Mouse (Mus musculus) ES-E14 (cell line): ENCODE data around the gene Actb. TPM values are rescaled to one million over a fixed set of nuclear protein-coding genes. Genes with fewer than 3 reads are reported as not detected.

Experiments
- DNase-seq: peaks from one replicate; pipeline ENCODE4 v3.0.0-alpha.2; 2013; ENCODE audit warnings: low read depth, low spot score
- H3K27ac ChIP-seq: 2 replicates; pipeline ENCODE4 v1.5.1; 2012; ENCODE audit warnings: low read depth, mild to moderate bottlenecking, low read length, moderate library complexity, mixed read lengths; ENCODE audit not compliant: poor library complexity, insufficient read depth, severe bottlenecking
- H3K36me3 ChIP-seq: 2 replicates; pipeline ENCODE4 v1.6.1; 2012; ENCODE audit warnings: mild to moderate bottlenecking, low read length, moderate library complexity, mixed read lengths; ENCODE audit not compliant: control insufficient read depth, poor library complexity, insufficient read depth, severe bottlenecking
- H3K4me1 ChIP-seq, 2 experiments: fragments of 150-350 bp in 1 of 2; sonication (generic) in 1 of 2; 2 replicates each; pipeline ENCODE4 v1.6.1; 2012; ENCODE audit warnings: low read length in 2 of 2, mild to moderate bottlenecking in 1 of 2, mixed read lengths in 1 of 2; ENCODE audit not compliant: control insufficient read depth in 2 of 2, insufficient read depth in 2 of 2, poor library complexity in 1 of 2
- H3K4me3 ChIP-seq, 2 experiments: fragments of 150-350 bp in 1 of 2; sonication (generic) in 1 of 2; 2 replicates each; pipeline ENCODE4 v1.5.1; 2012; ENCODE audit warnings: low read length in 2 of 2, low read depth in 1 of 2, mild to moderate bottlenecking in 1 of 2, mixed read lengths in 1 of 2; ENCODE audit not compliant: insufficient read depth in 1 of 2, poor library complexity in 1 of 2, severe bottlenecking in 1 of 2
- H3K9ac ChIP-seq: 2 replicates; pipeline ENCODE4 v1.6.1; 2012; ENCODE audit warnings: low read depth, mild to moderate bottlenecking, low read length, mixed read lengths; ENCODE audit not compliant: poor library complexity, insufficient read depth, severe bottlenecking
- H3K9me3 ChIP-seq: fragments of 150-350 bp; sonication (generic); 2 replicates; pipeline ENCODE4 v1.6.1; 2012; ENCODE audit warnings: low read depth, mild to moderate bottlenecking, low read length; ENCODE audit not compliant: control insufficient read depth, insufficient read depth
- CHD2 ChIP-seq: IDR thresholded peaks from 2 replicates; pipeline ENCODE4 v1.6.1; 2014; ENCODE audit warnings: mild to moderate bottlenecking, low read depth, low read length, inconsistent platforms
- HCFC1 ChIP-seq: IDR thresholded peaks from 2 replicates; pipeline ENCODE4 v1.6.1; 2012; ENCODE audit warnings: low read length, inconsistent platforms, borderline replicate concordance; ENCODE audit not compliant: insufficient read depth
- MAFK ChIP-seq: IDR thresholded peaks from 2 replicates; pipeline ENCODE4 v1.6.1; 2014; ENCODE audit warnings: mild to moderate bottlenecking, low read depth, low read length, inconsistent platforms; ENCODE audit not compliant: insufficient read depth
- ZC3H11A ChIP-seq: IDR thresholded peaks from 2 replicates; pipeline ENCODE4 v1.6.1; 2012; ENCODE audit warnings: low read depth, mild to moderate bottlenecking, inconsistent platforms, low read length, borderline replicate concordance
- ZNF384 ChIP-seq: IDR thresholded peaks from 2 replicates; pipeline ENCODE4 v1.6.1; 2012; ENCODE audit warnings: low read depth, low read length, inconsistent platforms
- in situ Hi-C, 2 experiments: fragments of 600-800 bp; cut with MboI; formaldehyde crosslinking; loops; one replicate each; pipeline ENCODE4 v1.15.1; 2025; ENCODE audit warnings: low sequenced_read_pairs in 2 of 2, inconsistent platforms in 1 of 2; ENCODE audit not compliant: unreplicated experiment in 2 of 2
- total RNA-seq: library from RNA; depleted of rRNA; stranded (reverse); fragments of 300-350 nt; gene quantifications from 2 replicates; pipeline ENCODE4 v1.2.3, GENCODE M21; 2012

The Actb gene
- total RNA-seq, 1 experiment, result 4,692 TPM

DNA sequence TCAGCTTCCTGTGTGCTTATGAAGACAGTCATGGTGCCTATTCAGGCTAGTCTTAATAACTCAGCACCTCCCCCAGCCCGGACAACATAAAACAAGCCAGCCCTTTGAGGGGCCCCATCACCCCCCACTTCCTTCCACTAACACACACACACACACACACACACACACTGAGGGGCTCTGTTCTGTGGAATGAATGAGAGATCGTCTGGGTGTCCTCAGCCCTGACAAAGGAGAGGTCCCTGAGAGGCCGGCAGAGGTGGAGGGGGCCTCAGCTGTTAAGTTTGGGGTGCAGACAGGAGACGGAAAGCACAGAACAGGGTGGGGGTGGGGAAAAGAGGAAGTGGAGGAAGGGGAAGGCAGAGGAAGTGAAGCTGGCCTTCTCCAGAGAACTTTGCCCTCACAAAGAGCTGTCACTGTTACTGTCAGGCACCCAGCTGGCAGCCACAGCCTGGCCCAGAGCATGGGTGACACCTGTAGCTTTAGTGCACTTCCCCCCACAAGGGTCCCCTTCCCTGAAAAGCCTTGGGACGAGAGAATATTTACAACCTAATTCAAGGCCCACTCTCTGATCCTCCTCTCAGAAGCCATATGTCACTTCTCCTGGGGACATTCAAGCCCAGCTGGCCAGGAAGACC lies 2.5 kb upstream of the Actb start:
- peak overlapping the region; percentile 28; the same call in 1 of the 2 replicates for H3K9ac ChIP-seq
- no peaks in the 10 kb centered on the region for H3K9me3 ChIP-seq
- H3K27ac ChIP-seq, result no peak overlapping the region
- no peak for TF ChIP-seq CHD2
- no peak for TF ChIP-seq HCFC1
- no peak for TF ChIP-seq ZNF384
- TF ChIP-seq MAFK, result no peak
- TF ChIP-seq ZC3H11A, result no peak
- DNase-seq, result no peak
- H3K4me1 ChIP-seq, result peaks cover 0 to 47% of the 10 kb centered on the region in 2 experiments; a peak in 3 of 4 replicates
- H3K36me3 ChIP-seq, result peaks cover 18% of the 10 kb centered on the region
- no peak overlapping the region for H3K4me3 ChIP-seq
- in situ Hi-C loops, result no loop called here

DNA sequence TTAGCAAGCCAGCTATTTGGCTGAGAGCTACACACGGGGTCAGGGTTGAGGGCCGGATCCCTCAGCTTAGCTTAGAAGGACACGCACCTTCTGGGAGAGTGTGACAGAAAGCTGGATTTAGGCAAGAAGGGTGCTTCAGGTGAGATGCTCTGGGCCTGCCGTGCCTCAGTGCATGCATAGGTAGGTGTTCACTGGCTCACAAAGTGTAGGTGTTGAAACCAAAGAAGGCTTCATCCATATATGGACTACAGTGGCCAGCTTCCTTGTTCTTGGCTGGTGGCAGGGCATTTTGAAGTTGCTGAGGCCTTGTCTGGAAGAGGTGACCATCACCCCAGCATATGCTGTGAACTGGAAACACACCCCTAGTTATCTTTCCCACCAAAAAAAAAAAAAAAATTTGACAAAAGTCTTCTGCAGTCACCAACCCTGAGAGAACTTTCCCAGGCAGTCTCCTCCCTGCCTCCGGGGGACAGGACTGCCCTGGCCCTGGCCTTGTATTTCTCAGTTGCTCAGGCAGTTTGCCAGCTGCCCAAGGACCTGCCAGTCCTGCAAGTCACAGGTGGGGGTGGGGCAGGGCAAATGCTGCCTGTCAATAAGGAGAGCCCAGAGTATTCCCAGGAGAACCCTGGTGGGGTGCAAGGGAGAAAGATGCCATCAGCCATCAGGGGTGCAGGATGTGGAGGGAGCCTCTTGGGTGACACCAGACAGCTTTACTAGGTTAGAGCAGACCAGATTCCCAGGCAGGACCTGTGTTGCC lies 1.4 kb upstream of the Actb start:
- peak overlapping the region; percentile 12; the same call in 1 of the 2 replicates for H3K27ac ChIP-seq
- peak overlapping the region; percentile 94; the same call in 1 of the 2 replicates for H3K9ac ChIP-seq
- peaks cover 26% of the 10 kb centered on the region for H3K36me3 ChIP-seq
- in situ Hi-C loops, result no loop called here
- H3K4me1 ChIP-seq, result peaks cover 0 to 52% of the 10 kb centered on the region in 2 experiments; a peak in 3 of 4 replicates
- no peaks in the 10 kb centered on the region for H3K9me3 ChIP-seq
- no peak for DNase-seq
- TF ChIP-seq ZNF384, result no peak
- no peak for TF ChIP-seq HCFC1
- TF ChIP-seq MAFK, result no peak
- no peak for TF ChIP-seq CHD2
- TF ChIP-seq ZC3H11A, result no peak
- no peak overlapping the region for H3K4me3 ChIP-seq

DNA sequence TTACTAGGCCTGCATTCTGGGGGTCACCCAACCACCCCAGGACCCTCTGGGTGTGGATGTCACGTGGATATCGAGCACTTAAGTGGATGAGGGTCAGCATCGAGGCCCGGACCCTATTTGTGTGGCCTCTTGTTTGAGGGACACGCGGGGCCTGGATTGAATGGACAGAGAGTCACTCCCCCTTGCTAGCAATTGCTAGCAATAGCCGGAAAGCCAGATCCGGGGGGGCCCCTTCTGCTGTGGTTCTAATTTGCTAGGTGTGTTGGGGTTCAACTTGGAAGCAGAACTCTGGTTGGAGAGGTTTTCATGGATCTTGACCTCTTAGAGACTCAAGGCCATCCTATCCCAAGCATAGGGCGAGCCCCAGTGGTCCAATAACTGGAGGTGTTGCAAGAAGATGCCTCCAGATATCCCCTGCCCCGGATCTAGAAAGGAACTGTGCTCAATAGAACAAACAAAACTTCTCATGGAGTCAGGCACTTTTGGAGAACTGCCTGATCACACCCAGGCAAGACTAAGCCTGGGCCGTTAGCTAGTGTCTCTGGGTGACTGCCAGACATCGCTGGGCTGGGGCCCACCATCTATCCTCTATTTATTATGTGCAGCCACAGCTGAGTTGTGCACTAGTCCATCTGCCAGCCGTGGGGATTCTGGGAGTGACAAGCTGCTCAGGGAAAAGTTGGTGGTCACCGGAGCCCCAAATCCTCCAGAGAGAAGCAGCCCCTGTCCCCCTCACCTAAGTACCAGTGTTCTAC lies 671 bp upstream of the Actb start:
- Histone ChIP-seq H3K4me3 (peak overlapping the region; percentile 96 to 98), H3K27ac (peak overlapping the region; percentile 90), H3K9me3 (no peaks in the 10 kb centered on the region), H3K9ac (peak overlapping the region; percentile 94), H3K36me3 (peaks cover 33% of the 10 kb centered on the region), H3K4me1 (peaks cover 0 to 53% of the 10 kb centered on the region in 2 experiments; a peak in 3 of 4 replicates)
- TF ChIP-seq ZNF384 (peak; percentile 32; the same call in 1 of the 2 replicates), HCFC1 (no peak), ZC3H11A (no peak), CHD2 (no peak), MAFK (no peak)
- no peak for DNase-seq
- in situ Hi-C loops, result no loop called here

DNA sequence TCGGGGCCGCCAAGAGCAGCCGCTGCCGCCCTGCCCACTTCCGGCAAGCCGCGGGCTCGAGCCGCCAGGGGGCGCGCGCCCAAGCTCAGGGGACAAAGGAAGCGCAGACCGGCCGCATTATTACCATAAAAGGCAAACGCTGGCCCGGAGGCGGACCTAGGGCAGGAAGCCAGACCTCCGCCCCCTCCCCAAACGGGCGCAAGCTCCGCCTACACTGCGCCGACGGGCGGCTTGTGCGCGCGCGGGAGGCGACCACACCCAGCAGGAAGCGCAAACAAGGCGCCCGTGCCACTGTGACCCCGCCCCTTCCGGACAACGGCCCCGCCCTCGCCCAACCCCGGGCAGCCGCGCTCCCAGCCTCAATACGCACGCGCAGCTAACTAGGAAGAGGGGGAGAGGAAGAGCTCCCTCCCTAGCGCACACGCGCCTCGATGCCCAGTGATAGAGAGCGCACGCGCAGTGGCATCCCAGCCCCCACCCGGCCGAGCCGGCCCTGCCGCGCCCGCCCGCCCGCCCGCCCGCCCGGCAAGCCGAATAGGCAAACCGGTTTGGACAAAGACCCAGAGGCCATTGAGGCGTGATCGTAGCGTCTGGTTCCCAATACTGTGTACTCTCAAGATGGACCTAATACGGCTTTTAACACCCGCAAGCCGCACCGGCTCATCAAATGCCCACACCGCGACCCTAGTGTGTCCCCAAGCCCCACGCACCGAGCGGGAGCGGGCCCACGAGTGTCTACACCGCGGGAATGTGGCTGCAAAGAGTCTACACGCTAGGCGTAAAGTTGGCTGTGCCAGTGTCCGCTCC lies 626 bp downstream of the Actb start:
- H3K9ac ChIP-seq, result peak overlapping the region; percentile 100
- peaks cover 39% of the 10 kb centered on the region for H3K36me3 ChIP-seq
- no peaks in the 10 kb centered on the region for H3K9me3 ChIP-seq
- peaks cover 0 to 44% of the 10 kb centered on the region in 2 experiments; a peak in 3 of 4 replicates for H3K4me1 ChIP-seq
- in situ Hi-C loops, result no loop called here
- TF ChIP-seq HCFC1 (peak; percentile 24; the same call in 1 of the 2 replicates), CHD2 (no peak)
- DNase-seq, result peak; percentile 94
- peak overlapping the region; percentile 96 to 98 for H3K4me3 ChIP-seq
- H3K27ac ChIP-seq, result peak overlapping the region; percentile 100
